Mouse (Mus musculus) kidney, embryonic 16.5 days (tissue): Measurements from ENCODE around the gene Krtcap3. TPM values are rescaled to one million over a fixed set of nuclear protein-coding genes. Genes with fewer than 3 reads are reported as not detected.
A peak's percentile ranks its signal among the peaks of the same experiment; 100 is the strongest.

Source experiments
- ATAC-seq: fragments of 200-750 bp; cut with Nextera tagmentation; 2 replicates; pipeline ENCODE4 v1.8.0; 2017; ENCODE audit warnings: moderate TSS enrichment; ENCODE audit not compliant: low FRiP score, low TSS enrichment
- H3K27ac ChIP-seq: fragments of 300-500 bp; sonication (generic); 2 replicates; pipeline ENCODE4 v1.5.1; 2014; ENCODE audit warnings: low read length
- H3K27me3 ChIP-seq: fragments of 300-500 bp; sonication (generic); 2 replicates; pipeline ENCODE4 v1.6.1; 2014; ENCODE audit warnings: low read length, control low read depth, mixed read lengths; ENCODE audit not compliant: insufficient read depth
- H3K36me3 ChIP-seq: fragments of 300-500 bp; sonication (generic); 2 replicates; pipeline ENCODE4 v1.6.1; 2014; ENCODE audit warnings: low read length, control low read depth, mixed read lengths; ENCODE audit not compliant: insufficient read depth
- H3K4me1 ChIP-seq: fragments of 300-500 bp; sonication (generic); 2 replicates; pipeline ENCODE4 v1.6.1; 2014; ENCODE audit warnings: low read length, control low read depth, mixed read lengths; ENCODE audit not compliant: insufficient read depth
- H3K4me2 ChIP-seq: fragments of 300-500 bp; sonication (generic); replicated peaks from 2 replicates; pipeline ENCODE4 v1.6.1; 2014; ENCODE audit warnings: low read depth, low read length
- H3K4me3 ChIP-seq: fragments of 300-500 bp; sonication (generic); 2 replicates; pipeline ENCODE4 v1.5.1; 2014; ENCODE audit warnings: mild to moderate bottlenecking, low read length
- H3K9ac ChIP-seq: fragments of 300-500 bp; sonication (generic); replicated peaks from 2 replicates; pipeline ENCODE4 v1.6.1; 2014; ENCODE audit warnings: low read length
- H3K9me3 ChIP-seq: fragments of 300-500 bp; sonication (generic); 2 replicates; pipeline ENCODE4 v1.6.1; 2016; ENCODE audit warnings: low read length, control low read depth
- WGBS: fragments of 180-500 bp; shearing (Covaris S2); extraction: QIAGEN DNeasy Blood & Tissue Kit; methylation state at CpG from one replicate; pipeline ENCODE4 v1.1.7; 2014; 5-methylcytosine and 5-hydroxymethylcytosine counted together
- polyA plus RNA-seq: library from polyadenylated mRNA; unstranded; fragments of >200 nt; fragmentation: Nextera tagmentation; extraction: Ambion mirVana; gene quantifications from 2 replicates; pipeline ENCODE4 v1.2.1, GENCODE M21; 2015

Gene Krtcap3
- polyA plus RNA-seq, 1 experiment from 2014 or later, result 22.9 TPM

GRCm38 (mm10) chr5:31219911-31220447 lies 31.5 kb upstream of the Krtcap3 start:
- Histone ChIP-seq H3K27ac (peak overlapping the region; percentile 92), H3K4me3 (peak overlapping the region; percentile 86), H3K4me1 (peaks cover 8% of the 10 kb centered on the region), H3K4me2 (peak overlapping the region; percentile 80), H3K27me3 (no peaks in the 10 kb centered on the region), H3K9me3 (no peaks in the 10 kb centered on the region), H3K9ac (peak overlapping the region; percentile 90), H3K36me3 (no peaks in the 10 kb centered on the region)
- ATAC-seq, result peak; percentile 77
- WGBS, result 0% methylated on average over 40 of the region's 40 CpGs

- under 1% methylated on average over 69 of the region's 70 CpGs for WGBS
- H3K9ac ChIP-seq, result peak within 1 kb of the TSS; percentile 94
- peak; percentile 97 for ATAC-seq
These were observed 30.8 kb upstream of the Krtcap3 start, which contains the start of gene Ppm1g for GRCm38 (mm10) chr5:31220448-31221303. Gene Ppm1g, minus strand, starts transcription at chr5:31220687.

GRCm38 (mm10) chr5:31221304-31221945 lies 30.1 kb upstream of the Krtcap3 start:
- H3K27me3 ChIP-seq, result no peaks in the 10 kb centered on the region

More at GRCm38 (mm10) chr5:31220448-31221303, 30.8 kb upstream of the Krtcap3 start, which contains the start of gene Ppm1g:
- Histone ChIP-seq H3K4me1 (peaks cover 8% of the 10 kb centered on the region), H3K4me3 (peak within 1 kb of the TSS; percentile 86), H3K36me3 (no peaks in the 10 kb centered on the region), H3K4me2 (peak within 1 kb of the TSS; percentile 87), H3K27ac (peak within 1 kb of the TSS; percentile 97), H3K27me3 (no peaks in the 10 kb centered on the region), H3K9me3 (no peaks in the 10 kb centered on the region)

GRCm38 (mm10) chr5:31222696-31223095 lies 28.8 kb upstream of the Krtcap3 start:
- Histone ChIP-seq H3K9ac (no peak overlapping the region), H3K27me3 (no peaks in the 10 kb centered on the region), H3K4me3 (no peak overlapping the region), H3K9me3 (no peaks in the 10 kb centered on the region), H3K27ac (no peak overlapping the region), H3K4me2 (no peak overlapping the region), H3K4me1 (peaks cover 8% of the 10 kb centered on the region), H3K36me3 (no peaks in the 10 kb centered on the region)
- no peak for ATAC-seq
- WGBS, result 93% methylated on average over 9 of the region's 9 CpGs

More at GRCm38 (mm10) chr5:31221304-31221945, 30.1 kb upstream of the Krtcap3 start:
- Histone ChIP-seq H3K4me2 (peak overlapping the region; percentile 87), H3K9me3 (no peaks in the 10 kb centered on the region), H3K4me1 (peaks cover 8% of the 10 kb centered on the region), H3K27ac (peak overlapping the region; percentile 97), H3K36me3 (no peaks in the 10 kb centered on the region), H3K4me3 (peak overlapping the region; percentile 86), H3K9ac (peak overlapping the region; percentile 94)
- no peak for ATAC-seq
- 13% methylated on average over 11 of the region's 11 CpGs for WGBS

- Histone ChIP-seq H3K9me3 (no peaks in the 10 kb centered on the region), H3K4me1 (no peaks in the 10 kb centered on the region), H3K27me3 (no peaks in the 10 kb centered on the region), H3K9ac (no peak overlapping the region), H3K4me2 (no peak overlapping the region), H3K36me3 (no peaks in the 10 kb centered on the region), H3K27ac (no peak overlapping the region), H3K4me3 (no peak overlapping the region)
- 70% methylated on average over 1 of the region's 1 CpGs for WGBS
- ATAC-seq, result no peak
These were observed 24.9 kb upstream of the Krtcap3 start for GRCm38 (mm10) chr5:31226641-31227040.

- Histone ChIP-seq H3K27me3 (no peaks in the 10 kb centered on the region), H3K4me3 (peak within 1 kb of the TSS; percentile 84), H3K4me1 (peaks cover 12% of the 10 kb centered on the region), H3K9me3 (0 out of 2 replicates have a peak, but pooled peaks cover 2% of the 10 kb centered on the region), H3K27ac (peak within 1 kb of the TSS; percentile 96), H3K36me3 (peaks cover 21% of the 10 kb centered on the region), H3K4me2 (peak within 1 kb of the TSS; percentile 83), H3K9ac (peak within 1 kb of the TSS; percentile 98)
- ATAC-seq, result peak; percentile 99
- WGBS, result under 1% methylated on average over 91 of the region's 103 CpGs
These were observed 10.6 kb upstream of the Krtcap3 start, which contains the start of the genes Nrbp1 and Gm9970 for GRCm38 (mm10) chr5:31240637-31241521. Gene Nrbp1, plus strand, starts transcription at chr5:31240864. Gene Gm9970, minus strand, starts transcription at chr5:31241232.

- Histone ChIP-seq H3K4me3 (peak overlapping the region; percentile 84), H3K9ac (peak overlapping the region; percentile 98), H3K36me3 (peaks cover 26% of the 10 kb centered on the region), H3K4me2 (peak overlapping the region; percentile 83), H3K27me3 (no peaks in the 10 kb centered on the region), H3K9me3 (0 out of 2 replicates have a peak, but pooled peaks cover 1% of the 10 kb centered on the region), H3K4me1 (peaks cover 12% of the 10 kb centered on the region), H3K27ac (peak overlapping the region; percentile 96)
- under 1% methylated on average over 13 of the region's 13 CpGs for WGBS
- ATAC-seq, result no peak
These were observed 9.9 kb upstream of the Krtcap3 start for GRCm38 (mm10) chr5:31241522-31242034.

GRCm38 (mm10) chr5:31242191-31242590 lies 9.3 kb upstream of the Krtcap3 start:
- H3K4me1 ChIP-seq, result peaks cover 12% of the 10 kb centered on the region
- ATAC-seq, result no peak
- no peak overlapping the region for H3K27ac ChIP-seq
- 21% methylated on average over 10 of the region's 10 CpGs for WGBS
- peak overlapping the region; percentile 83 for H3K4me2 ChIP-seq
- H3K9me3 ChIP-seq, result no peaks in the 10 kb centered on the region
- no peaks in the 10 kb centered on the region for H3K27me3 ChIP-seq
- peak overlapping the region; percentile 84 for H3K4me3 ChIP-seq
- peak overlapping the region; percentile 98 for H3K9ac ChIP-seq
- H3K36me3 ChIP-seq, result peaks cover 31% of the 10 kb centered on the region

GRCm38 (mm10) chr5:31250716-31251115 lies 775 bp upstream of the Krtcap3 start:
- Histone ChIP-seq H3K27me3 (no peaks in the 10 kb centered on the region), H3K27ac (no peak overlapping the region), H3K4me1 (0 out of 2 replicates have a peak, but pooled peaks cover 4% of the 10 kb centered on the region), H3K9me3 (no peaks in the 10 kb centered on the region), H3K4me3 (no peak overlapping the region), H3K36me3 (peaks cover 58% of the 10 kb centered on the region), H3K4me2 (no peak overlapping the region), H3K9ac (no peak overlapping the region)
- peak; percentile 7 for ATAC-seq
- WGBS, result 47% methylated on average over 4 of the region's 4 CpGs
